Mouse (Mus musculus): ENCODE results near the gene Hc.
A peak's percentile ranks its signal among the peaks of the same experiment; 100 is the strongest.

The Hc gene

GRCm38 (mm10) chr2:35058325-35058724 is 2.9 kb downstream of the Hc start:
- ATAC-seq (ENCODE audit: low TSS enrichment): no peak

GRCm38 (mm10) chr2:35057243-35057642 is 4.0 kb downstream of the Hc start:
- ATAC-seq (ENCODE audit: low TSS enrichment): no peak

- ATAC-seq (ENCODE audit: low TSS enrichment): no peak
Observed at GRCm38 (mm10) chr2:35048851-35049250, 12.4 kb downstream of the Hc start.

GRCm38 (mm10) chr2:35044956-35045355 is 16.3 kb downstream of the Hc start:
- ATAC-seq (ENCODE audit: low TSS enrichment): peak; percentile 77

- ATAC-seq (ENCODE audit: low TSS enrichment): no peak
Observed at GRCm38 (mm10) chr2:35038580-35039375, 22.5 kb downstream of the Hc start.

- ATAC-seq (ENCODE audit: low TSS enrichment): no peak
Observed at GRCm38 (mm10) chr2:35024646-35025154, 36.5 kb downstream of the Hc start.

- ATAC-seq (ENCODE audit: low TSS enrichment): no peak
Observed at GRCm38 (mm10) chr2:35021806-35022205, 39.4 kb downstream of the Hc start.

GRCm38 (mm10) chr2:35015861-35016260 is 45.4 kb downstream of the Hc start:
- no peak for ATAC-seq (ENCODE audit: low TSS enrichment)

- ATAC-seq (ENCODE audit: low TSS enrichment): no peak
Observed at GRCm38 (mm10) chr2:35011649-35012048, 49.6 kb downstream of the Hc start.

GRCm38 (mm10) chr2:34998956-34999355 is 62.3 kb downstream of the Hc start:
- peak; percentile 95 for ATAC-seq (ENCODE audit: low TSS enrichment)

GRCm38 (mm10) chr2:34996506-34996905 is 64.7 kb downstream of the Hc start:
- peak; percentile 53 for ATAC-seq (ENCODE audit: low TSS enrichment)

- ATAC-seq (ENCODE audit: low TSS enrichment): no peak
Observed at GRCm38 (mm10) chr2:34993696-34994356, 67.4 kb downstream of the Hc start.

- ATAC-seq (ENCODE audit: low TSS enrichment): peak; percentile 59
Observed at GRCm38 (mm10) chr2:34992729-34993695, 68.2 kb downstream of the Hc start.

- no peak for ATAC-seq (ENCODE audit: low TSS enrichment)
Observed at GRCm38 (mm10) chr2:34991966-34992365, 69.3 kb downstream of the Hc start.

- ATAC-seq (ENCODE audit: low TSS enrichment): no peak
Observed at GRCm38 (mm10) chr2:34989749-34990148, 71.5 kb downstream of the Hc start.

GRCm38 (mm10) chr2:34987595-34987994 is 73.6 kb downstream of the Hc start:
- no peak for ATAC-seq (ENCODE audit: low TSS enrichment)

- ATAC-seq (ENCODE audit: low TSS enrichment): no peak
Observed at GRCm38 (mm10) chr2:34984885-34985284, 76.4 kb downstream of the Hc start.

GRCm38 (mm10) chr2:34982906-34983698 is 78.1 kb downstream of the Hc start:
- ATAC-seq (ENCODE audit: low TSS enrichment): no peak

- ATAC-seq (ENCODE audit: low TSS enrichment): peak; percentile 91
Observed at GRCm38 (mm10) chr2:34982096-34982724, 79.0 kb downstream of the Hc start.

- ATAC-seq (ENCODE audit: low TSS enrichment): no peak
Observed at GRCm38 (mm10) chr2:34979459-34980011, 81.7 kb downstream of the Hc start.

Measured in frontal cortex, adult (tissue).